Mouse (Mus musculus): ENCODE measurements around the gene Fbxw7. TPM values are rescaled to one million over a fixed set of nuclear protein-coding genes. Genes with fewer than 3 reads are reported as not detected.

Gene Fbxw7
- total and polyA plus RNA-seq, 3 experiments, result 28.5 to 31.3 (median 29.8) TPM

DNA sequence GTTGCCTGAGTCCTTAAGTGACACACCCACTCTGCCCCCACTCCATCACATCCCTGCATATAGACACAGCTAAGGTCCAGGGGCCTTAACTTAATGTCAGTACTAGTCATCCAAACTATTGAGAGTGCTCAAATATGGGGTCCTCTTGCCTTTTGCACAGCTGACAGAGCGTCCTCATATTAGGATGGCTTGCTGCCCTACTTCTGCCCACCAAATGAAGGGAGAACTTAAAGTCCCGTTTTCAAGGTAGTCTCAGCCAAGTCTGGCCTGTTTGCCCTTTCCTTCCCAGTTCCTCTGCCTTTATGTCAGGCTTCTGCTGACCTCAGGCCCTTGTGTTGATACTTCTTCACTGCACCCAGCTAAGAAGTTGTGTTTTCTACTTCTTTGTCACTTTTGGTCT lies 157.8 kb downstream of the Fbxw7 start:
- Histone ChIP-seq H3K9ac (ENCODE audit: insufficient read depth, low read depth) (no peak overlapping the region), H3K36me3 (replicated peaks in 1 of 2; ENCODE audit: control insufficient read depth in 1 of 2, insufficient read depth in 1 of 2, low read length in 1 of 2) (peaks cover 64 to 98% of the 10 kb centered on the region in 2 experiments), H3K27ac (ENCODE audit: insufficient read depth, low read depth) (no peak overlapping the region), H3K9me3 (replicated peaks; ENCODE audit: low read length) (no peaks in the 10 kb centered on the region), H3K4me3 (replicated peaks in 1 of 3; ENCODE audit: low read depth in 2 of 3, low read length in 2 of 3, poor library complexity in 1 of 3) (no peak overlapping the region), H3K4me1 (ENCODE audit: control insufficient read depth in 1 of 2, insufficient read depth in 2 of 2) (peaks cover 3 to 13% of the 10 kb centered on the region in 2 experiments), H3K27me3 (replicated peaks) (no peaks in the 10 kb centered on the region), H3K4me2 (ENCODE audit: insufficient read depth, low read depth, poor library complexity, severe bottlenecking) (no peak overlapping the region), H3K79me2 (replicated peaks; ENCODE audit: control insufficient read depth, extremely low read depth, insufficient read depth, poor library complexity, severe bottlenecking) (0 out of 2 replicates have a peak, but pooled peaks cover 1% of the 10 kb centered on the region)
- dilution Hi-C loops (cut with MboI; ENCODE audit: extremely low pct_ligation_motif_present, extremely low pct_unique_long_range_greater_than_20kb, low sequenced_read_pairs), result no loop called here
- in situ Hi-C loops (cut with MboI; ENCODE audit: low pct_ligation_motif_present, low pct_unique_long_range_greater_than_20kb, low sequenced_read_pairs), result no loop called here
- DNase-seq (ENCODE audit: extremely low read depth), result no peak
- TF ChIP-seq MYC (IDR thresholded peaks at IDR 0.05; ENCODE audit: low read depth, low read length) (no peak), RCOR1 (conservative IDR thresholded peaks at IDR 0.05; ENCODE audit: low read depth, low read length) (no peak), POLR2AphosphoS2 (IDR thresholded peaks at IDR 0.05; ENCODE audit: low read depth, low read length) (no peak), RAD21 (IDR thresholded peaks at IDR 0.05; ENCODE audit: low read depth, low read length) (no peak), SIN3A (IDR thresholded peaks at IDR 0.05; ENCODE audit: low read length) (no peak), GABPA (IDR thresholded peaks at IDR 0.05; ENCODE audit: insufficient replicate concordance, low read depth, low read length) (no peak), ETS1 (conservative IDR thresholded peaks at IDR 0.05; ENCODE audit: low read depth, low read length) (no peak), USF1 (IDR thresholded peaks at IDR 0.05; ENCODE audit: low read depth, low read length) (no peak), MXI1 (IDR thresholded peaks at IDR 0.05; ENCODE audit: low read depth, low read length) (no peak), ELF1 (IDR thresholded peaks at IDR 0.05; ENCODE audit: low read depth, low read length) (no peak), IRF4 (IDR thresholded peaks at IDR 0.05; ENCODE audit: low read depth, low read length) (no peak), CHD2 (IDR thresholded peaks at IDR 0.05; ENCODE audit: low read length) (no peak), HCFC1 (IDR thresholded peaks at IDR 0.05; ENCODE audit: low read depth, low read length) (no peak), ZNF384 (IDR thresholded peaks at IDR 0.05; ENCODE audit: low read depth, low read length) (no peak), CHD1 (IDR thresholded peaks at IDR 0.05; ENCODE audit: low read depth, low read length) (no peak), TCF12 (IDR thresholded peaks at IDR 0.05; ENCODE audit: low read depth, low read length) (no peak), KAT2A (IDR thresholded peaks at IDR 0.05; ENCODE audit: insufficient replicate concordance, low read length) (no peak)

- Histone ChIP-seq H3K4me1 (ENCODE audit: control insufficient read depth in 1 of 2, insufficient read depth in 2 of 2) (no peaks in the 10 kb centered on the region), H3K4me2 (ENCODE audit: insufficient read depth, low read depth, poor library complexity, severe bottlenecking) (no peak overlapping the region), H3K9me3 (replicated peaks; ENCODE audit: low read length) (no peaks in the 10 kb centered on the region), H3K4me3 (replicated peaks in 1 of 3; ENCODE audit: low read depth in 2 of 3, low read length in 2 of 3, poor library complexity in 1 of 3) (no peak overlapping the region), H3K36me3 (replicated peaks in 1 of 2; ENCODE audit: control insufficient read depth in 1 of 2, insufficient read depth in 1 of 2, low read length in 1 of 2) (peaks cover 62 to 96% of the 10 kb centered on the region in 2 experiments), H3K27ac (ENCODE audit: insufficient read depth, low read depth) (no peak overlapping the region), H3K79me2 (replicated peaks; ENCODE audit: control insufficient read depth, extremely low read depth, insufficient read depth, poor library complexity, severe bottlenecking) (0 out of 2 replicates have a peak, but pooled peaks cover 1% of the 10 kb centered on the region), H3K9ac (ENCODE audit: insufficient read depth, low read depth) (no peak overlapping the region), H3K27me3 (replicated peaks) (no peaks in the 10 kb centered on the region)
- DNase-seq (ENCODE audit: extremely low read depth), result no peak
- in situ Hi-C loops (cut with MboI; ENCODE audit: low pct_ligation_motif_present, low pct_unique_long_range_greater_than_20kb, low sequenced_read_pairs) (no loop called here), dilution Hi-C loops (cut with MboI; ENCODE audit: extremely low pct_ligation_motif_present, extremely low pct_unique_long_range_greater_than_20kb, low sequenced_read_pairs) (no loop called here)
- TF ChIP-seq ZMIZ1 (IDR thresholded peaks at IDR 0.05; ENCODE audit: low read depth, low read length) (no peak), NRF1 (IDR thresholded peaks at IDR 0.05; ENCODE audit: low read depth, low read length) (no peak), USF1 (IDR thresholded peaks at IDR 0.05; ENCODE audit: low read depth, low read length) (no peak), MAZ (IDR thresholded peaks at IDR 0.05; ENCODE audit: low read depth, low read length) (no peak), ELF1 (IDR thresholded peaks at IDR 0.05; ENCODE audit: low read depth, low read length) (no peak), RAD21 (IDR thresholded peaks at IDR 0.05; ENCODE audit: low read depth, low read length) (no peak), USF2 (conservative IDR thresholded peaks at IDR 0.05; ENCODE audit: low read depth, low read length) (no peak), MXI1 (IDR thresholded peaks at IDR 0.05; ENCODE audit: low read depth, low read length) (no peak), JUN (IDR thresholded peaks at IDR 0.05; ENCODE audit: insufficient read depth, low read depth, low read length) (no peak), ETS1 (conservative IDR thresholded peaks at IDR 0.05; ENCODE audit: low read depth, low read length) (no peak), E2F4 (IDR thresholded peaks at IDR 0.05; ENCODE audit: insufficient replicate concordance, low read depth, low read length) (no peak), BHLHE40 (IDR thresholded peaks at IDR 0.05; ENCODE audit: low read depth, low read length) (no peak), POLR2AphosphoS2 (IDR thresholded peaks at IDR 0.05; ENCODE audit: low read depth, low read length) (no peak)
These were observed 159.1 kb downstream of the Fbxw7 start for GRCm38 (mm10) chr3:84974193-84974592.

All from CH12.LX (cell line).